Mouse (Mus musculus): ENCODE results near the gene Zfp952. TPM values are rescaled to one million over a fixed set of nuclear protein-coding genes. Genes with fewer than 3 reads are reported as not detected.
"Not testable (repeated sequence)": the region's sequence is repeated elsewhere in the genome, so short reads cannot be mapped to it uniquely, and the experiment has no call there.

The Zfp952 gene
- polyA plus RNA-seq, 1 experiment from 2014 or later: 4.3 TPM

GRCm38 (mm10) chr17:32986301-32986700 is 6.6 kb upstream of the Zfp952 start:
- H3K36me3 ChIP-seq: peaks cover 9% of the 10 kb centered on the region; the same call in 1 of the 2 replicates
- no peak overlapping the region for H3K4me3 ChIP-seq
- H3K9me3 ChIP-seq (replicated peaks): no peaks in the 10 kb centered on the region
- WGBS (ENCODE audit: insufficient replicate concordance): 61% methylated on average over 4 of the region's 4 CpGs
- no peaks in the 10 kb centered on the region for H3K4me1 ChIP-seq
- H3K4me2 ChIP-seq: no peak overlapping the region
- ATAC-seq: no peak
- no peaks in the 10 kb centered on the region; the same call in 1 of the 2 replicates for H3K27me3 ChIP-seq (replicated peaks)
- H3K27ac ChIP-seq: no peak overlapping the region
- no peak overlapping the region for H3K9ac ChIP-seq

DNA sequence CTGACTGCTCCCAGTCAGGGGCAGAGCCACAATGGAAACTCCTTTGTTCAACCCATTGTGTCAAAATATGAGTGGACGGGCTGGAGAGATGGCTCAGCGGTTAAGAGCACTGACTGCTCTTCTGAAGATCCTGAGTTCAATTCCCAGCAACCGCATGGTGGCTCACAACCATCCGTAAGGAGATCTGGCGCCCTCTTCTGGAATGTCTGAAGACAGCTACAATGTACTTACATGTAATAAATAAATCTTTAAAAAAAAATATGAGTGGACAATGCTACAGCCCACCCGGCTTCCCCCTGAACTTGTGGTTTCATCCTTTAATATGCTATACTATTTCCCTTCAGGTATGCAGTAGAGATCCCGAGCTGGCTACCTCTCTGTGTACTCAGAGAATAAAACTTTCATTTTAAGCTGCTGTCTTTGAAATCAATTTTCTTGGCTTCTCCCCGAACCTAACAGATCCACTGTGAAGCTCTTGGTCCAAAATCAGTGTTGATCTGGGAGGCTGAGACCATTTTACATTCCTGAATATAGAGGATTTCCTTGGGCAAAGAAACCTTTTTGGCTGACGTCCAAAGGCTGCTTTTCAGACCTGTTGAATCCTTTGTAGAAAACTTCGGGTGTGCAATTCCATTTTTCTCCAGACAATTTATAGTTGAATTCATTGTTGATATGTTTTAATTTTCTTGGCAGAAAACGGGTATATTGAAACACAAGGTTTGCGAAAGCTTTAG is 797 bp upstream of the Zfp952 start:
- H3K36me3 ChIP-seq: peaks cover 24% of the 10 kb centered on the region
- H3K9me3 ChIP-seq (replicated peaks): no peaks in the 10 kb centered on the region
- no peaks in the 10 kb centered on the region for H3K27me3 ChIP-seq (replicated peaks)
- no peak for ATAC-seq
- peaks cover 18% of the 10 kb centered on the region for H3K4me1 ChIP-seq
- H3K27ac ChIP-seq: no peak overlapping the region
- H3K9ac ChIP-seq: peak overlapping the region; percentile 78
- peak overlapping the region; percentile 82 for H3K4me3 ChIP-seq
- peak overlapping the region; percentile 85 for H3K4me2 ChIP-seq
- 58% methylated on average over 12 of the region's 12 CpGs for WGBS (ENCODE audit: insufficient replicate concordance)

- 79% methylated on average over 2 of the region's 2 CpGs for WGBS (ENCODE audit: insufficient replicate concordance)
- no peak for ATAC-seq
- Histone ChIP-seq H3K36me3 (peaks cover 46% of the 10 kb centered on the region), H3K9me3 (replicated peaks) (0 out of 2 replicates have a peak, but pooled peaks cover 9% of the 10 kb centered on the region), H3K4me2 (no peak overlapping the region), H3K4me3 (no peak overlapping the region), H3K9ac (no peak overlapping the region), H3K27ac (no peak overlapping the region), H3K4me1 (peaks cover 10% of the 10 kb centered on the region), H3K27me3 (replicated peaks) (no peaks in the 10 kb centered on the region)
Observed at GRCm38 (mm10) chr17:32998492-32998891, 5.6 kb downstream of the Zfp952 start.

GRCm38 (mm10) chr17:33008337-33008736 is 15.4 kb downstream of the Zfp952 start:
- Histone ChIP-seq H3K27ac (no peak overlapping the region), H3K36me3 (peaks cover 23% of the 10 kb centered on the region), H3K4me2 (no peak overlapping the region), H3K9ac (no peak overlapping the region), H3K9me3 (replicated peaks) (0 out of 2 replicates have a peak, but pooled peaks cover 4% of the 10 kb centered on the region), H3K27me3 (replicated peaks) (no peaks in the 10 kb centered on the region), H3K4me3 (no peak overlapping the region), H3K4me1 (no peaks in the 10 kb centered on the region)
- no peak for ATAC-seq
- 34% methylated on average over 9 of the region's 9 CpGs for WGBS (ENCODE audit: insufficient replicate concordance)

DNA sequence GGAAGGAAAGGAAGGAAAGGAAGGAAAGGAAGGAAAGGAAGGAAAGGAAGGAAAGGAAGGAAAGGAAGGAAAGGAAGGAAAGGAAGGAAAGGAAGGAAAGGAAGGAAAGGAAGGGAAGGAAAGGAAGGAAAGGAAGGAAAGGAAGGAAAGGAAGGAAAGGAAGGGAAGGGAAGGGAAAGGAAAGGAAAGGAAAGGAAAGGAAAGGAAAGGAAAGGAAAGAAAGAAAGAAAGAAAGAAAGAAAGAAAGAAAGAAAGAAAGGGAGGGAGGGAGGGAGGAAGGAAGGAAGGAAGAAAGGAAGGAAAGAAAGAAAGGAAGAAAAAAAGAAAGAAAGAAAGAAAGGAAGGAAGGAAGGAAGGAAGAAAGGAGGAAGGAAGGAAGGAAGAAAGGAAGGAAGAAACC is 27.5 kb downstream of the Zfp952 start:
- not testable (repeated sequence) for H3K27me3 ChIP-seq (replicated peaks); H3K4me2 ChIP-seq; H3K4me3 ChIP-seq; H3K27ac ChIP-seq; H3K9ac ChIP-seq; ATAC-seq; H3K4me1 ChIP-seq
- Histone ChIP-seq H3K36me3 (peaks cover 68% of the 10 kb centered on the region), H3K9me3 (replicated peaks) (peaks cover 61% of the 10 kb centered on the region)

GRCm38 (mm10) chr17:33032376-33032775 is 39.4 kb downstream of the Zfp952 start:
- H3K27ac ChIP-seq: no peak overlapping the region; the same call in 1 of the 2 replicates
- ATAC-seq: no peak
- peaks cover 6% of the 10 kb centered on the region; the same call in 1 of the 2 replicates for H3K4me1 ChIP-seq
- peak overlapping the region; percentile 91 for H3K4me3 ChIP-seq
- WGBS (ENCODE audit: insufficient replicate concordance): 5% methylated on average over 10 of the region's 10 CpGs
- H3K9ac ChIP-seq: peak overlapping the region; percentile 83
- no peaks in the 10 kb centered on the region for H3K27me3 ChIP-seq (replicated peaks)
- H3K9me3 ChIP-seq (replicated peaks): peaks cover 4% of the 10 kb centered on the region
- peaks cover 3% of the 10 kb centered on the region for H3K36me3 ChIP-seq
- peak overlapping the region; percentile 69 for H3K4me2 ChIP-seq

DNA sequence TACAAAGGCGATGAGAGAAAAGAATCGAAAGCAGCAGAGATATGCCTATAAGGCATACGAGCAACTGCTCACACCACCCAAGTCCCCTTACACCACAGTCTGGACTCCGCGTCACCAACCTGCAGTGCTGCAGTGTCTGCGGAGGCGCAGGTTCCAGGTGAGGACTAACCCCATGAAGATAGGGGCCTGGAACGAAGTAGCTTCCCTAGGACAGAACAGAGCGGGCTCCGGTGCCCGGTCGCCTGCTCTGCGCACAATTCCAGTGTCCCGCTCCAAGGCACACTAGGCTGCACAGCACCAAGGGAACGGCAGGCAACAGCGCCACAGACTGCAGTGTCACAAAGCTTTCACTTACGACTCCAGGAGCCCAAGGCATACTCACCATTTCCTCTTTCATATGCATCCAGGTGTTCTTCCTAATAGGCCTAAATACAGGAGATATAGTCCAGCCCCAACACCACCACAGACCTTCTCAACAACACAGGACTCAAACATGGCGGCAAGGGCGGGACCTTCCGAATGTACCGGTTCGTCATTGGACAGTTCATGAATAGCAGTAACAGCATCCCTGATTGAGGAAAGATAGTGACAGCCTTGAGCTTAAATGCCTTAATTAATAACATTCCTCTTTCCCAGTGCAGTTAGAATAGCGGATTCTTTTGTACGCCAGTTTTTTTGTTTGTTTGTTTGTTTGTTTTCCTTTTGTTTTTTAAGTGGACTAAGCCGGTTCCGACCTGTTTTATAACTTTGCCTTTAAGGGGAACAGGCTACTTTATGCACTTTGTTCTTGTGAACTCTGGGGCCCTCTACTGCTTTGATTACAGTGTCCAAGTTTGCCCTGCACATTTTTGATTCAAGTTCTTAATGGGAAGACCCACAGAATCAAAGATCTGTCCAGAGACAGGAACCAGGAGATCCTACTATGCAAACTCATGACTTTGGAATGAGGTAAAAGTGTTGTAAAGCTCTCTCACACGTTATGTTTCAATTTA is 40.3 kb downstream of the Zfp952 start, which contains the start of gene Zfp763:
TSS of gene Zfp763 (minus strand) at position 503 of the 992 bp plus-strand sequence.
- Histone ChIP-seq H3K27ac (peak within 1 kb of the TSS; percentile 84), H3K4me1 (peaks cover 6% of the 10 kb centered on the region; the same call in 1 of the 2 replicates), H3K36me3 (no peaks in the 10 kb centered on the region), H3K27me3 (replicated peaks) (no peaks in the 10 kb centered on the region), H3K9ac (peak within 1 kb of the TSS; percentile 83), H3K9me3 (replicated peaks) (no peaks in the 10 kb centered on the region), H3K4me3 (peak within 1 kb of the TSS; percentile 91), H3K4me2 (peak within 1 kb of the TSS; percentile 69)
- 3% methylated on average over 27 of the region's 27 CpGs for WGBS (ENCODE audit: insufficient replicate concordance)
- ATAC-seq: peak; percentile 97

Other genes starting within 250 kb of the Zfp952 start
- 15.4 and 16.4 TPM in 2 replicates for gene Zfp871, start 204.8 kb upstream of the Zfp952 start, polyA plus RNA-seq (2016; fragmentation: Nextera tagmentation; extraction: Ambion mirVana)
- gene Zfp811, start 183.2 kb upstream of the Zfp952 start, polyA plus RNA-seq (2016; fragmentation: Nextera tagmentation; extraction: Ambion mirVana): 0.18 and 0.31 TPM in 2 replicates
- 2.5 and 4.0 TPM in 2 replicates for gene Zfp799, start 162.9 kb upstream of the Zfp952 start, polyA plus RNA-seq (2016; fragmentation: Nextera tagmentation; extraction: Ambion mirVana)
- gene Zfp870, start 101.5 kb upstream of the Zfp952 start, polyA plus RNA-seq (2016; fragmentation: Nextera tagmentation; extraction: Ambion mirVana): 1.8 and 2.8 TPM in 2 replicates
- gene Cyp4f14, start 75.8 kb upstream of the Zfp952 start, polyA plus RNA-seq (2016; fragmentation: Nextera tagmentation; extraction: Ambion mirVana): not detected in 2 replicates
- 5.2 and 5.4 TPM in 2 replicates for gene Cyp4f13, start 45.7 kb upstream of the Zfp952 start, polyA plus RNA-seq (2016; fragmentation: Nextera tagmentation; extraction: Ambion mirVana)
- gene Zfp472, start 27.3 kb upstream of the Zfp952 start, polyA plus RNA-seq (2016; fragmentation: Nextera tagmentation; extraction: Ambion mirVana): 7.0 and 7.7 TPM in 2 replicates
- gene Zfp763, start 40.3 kb downstream of the Zfp952 start, polyA plus RNA-seq (2016; fragmentation: Nextera tagmentation; extraction: Ambion mirVana): 3.3 and 3.5 TPM in 2 replicates
- not detected in 2 replicates for gene 4921501E09Rik, start 74.9 kb downstream of the Zfp952 start, polyA plus RNA-seq (2016; fragmentation: Nextera tagmentation; extraction: Ambion mirVana)
- 1.7 and 1.9 TPM in 2 replicates for gene Zfp563, start 96.2 kb downstream of the Zfp952 start, polyA plus RNA-seq (2016; fragmentation: Nextera tagmentation; extraction: Ambion mirVana)
- not detected in 2 replicates for gene Morc2b, start 146.6 kb downstream of the Zfp952 start, polyA plus RNA-seq (2016; fragmentation: Nextera tagmentation; extraction: Ambion mirVana)
- gene Olfr55, start 175.3 kb downstream of the Zfp952 start, polyA plus RNA-seq (2016; fragmentation: Nextera tagmentation; extraction: Ambion mirVana): not detected in 2 replicates
- not detected in 2 replicates for gene Olfr239, start 198.2 kb downstream of the Zfp952 start, polyA plus RNA-seq (2016; fragmentation: Nextera tagmentation; extraction: Ambion mirVana)
- not detected in 2 replicates for gene Olfr1564, start 228.6 kb downstream of the Zfp952 start, polyA plus RNA-seq (2016; fragmentation: Nextera tagmentation; extraction: Ambion mirVana)